Mouse (Mus musculus) inflammation-experienced regulatory T-cells, adult 16 weeks (primary cell): ENCODE data around the gene Dcdc2c. TPM values are rescaled to one million over a fixed set of nuclear protein-coding genes. Genes with fewer than 3 reads are reported as not detected.

Source experiments
- polyA plus RNA-seq: library from polyadenylated mRNA; unstranded; fragments of 100-300 nt; shearing (Covaris generic); gene quantifications from one replicate; pipeline ENCODE4 v1.2.1, GENCODE M21; 2017

Gene Dcdc2c
- polyA plus RNA-seq: not detected

DNA sequence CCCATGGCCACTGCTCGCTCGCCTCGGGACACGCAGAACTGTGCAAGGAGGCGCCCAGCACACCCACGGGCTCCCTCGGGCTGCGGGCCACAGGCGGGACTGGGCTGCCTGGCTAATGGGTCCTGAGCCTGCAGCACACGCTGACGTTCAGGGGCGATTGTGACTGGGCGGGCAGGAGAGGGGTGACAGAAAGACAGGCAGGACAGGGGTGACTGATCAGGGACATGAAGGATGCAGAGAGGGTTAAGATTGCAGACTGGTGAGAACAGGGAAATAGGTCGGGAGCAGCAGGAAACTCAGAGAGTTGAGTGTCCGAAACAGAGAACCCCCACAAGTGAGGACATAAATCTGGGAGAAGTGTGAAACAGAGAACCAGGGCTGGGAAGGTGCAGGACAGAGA, at the start of gene Dcdc2c:
Dcdc2c (minus strand) TSS at position 101 of the 400 bp plus-strand sequence.

DNA sequence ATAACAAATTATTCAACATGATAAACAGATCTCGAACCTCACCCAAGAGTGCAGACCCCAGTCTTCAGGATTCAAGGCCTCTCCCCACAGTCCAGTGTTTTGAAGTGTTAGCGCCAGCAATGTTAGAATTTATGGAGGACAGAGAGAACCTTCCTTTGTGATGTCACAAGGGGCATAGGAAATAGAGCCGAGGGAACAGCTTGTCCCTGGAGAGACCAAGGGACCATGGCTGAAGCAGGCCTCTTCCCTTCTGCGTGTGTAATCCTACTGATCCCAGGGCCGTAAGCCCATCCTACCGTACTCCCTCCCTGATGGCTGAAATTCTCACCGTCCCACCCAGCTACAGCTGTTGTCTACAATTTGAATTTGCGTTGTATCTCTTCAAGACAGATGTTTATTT, 30.2 kb upstream of the Dcdc2c start, which contains the start of gene Allc:
Allc (minus strand) TSS at position 101 of the 400 bp plus-strand sequence.

Other genes starting within 250 kb of the Dcdc2c start
- not detected for gene Allc, start 30.1 kb upstream of the Dcdc2c start, polyA plus RNA-seq
- gene Colec11, start 71.0 kb upstream of the Dcdc2c start, polyA plus RNA-seq: not detected
- 894 TPM for gene Rps7, start 83.6 kb upstream of the Dcdc2c start, polyA plus RNA-seq
- 46.2 TPM for gene Rnaseh1, start 97.2 kb upstream of the Dcdc2c start, polyA plus RNA-seq
- 83.4 TPM for gene Adi1, start 122.8 kb upstream of the Dcdc2c start, polyA plus RNA-seq
- gene Trappc12, start 198.1 kb upstream of the Dcdc2c start, polyA plus RNA-seq: 90.7 TPM
- gene Eipr1, start 199.4 kb upstream of the Dcdc2c start, polyA plus RNA-seq: 56.7 TPM